Mouse (Mus musculus): ENCODE measurements at regions not wholly inside any gene's neighbourhood (a gene's known extent, or its start where the extent isn't known, plus 50 kb on each side); places are given as distances from the start of the nearest gene placed in this dataset.
A peak's percentile ranks its signal among the peaks of the same experiment; 100 is the strongest.
"Not testable (repeated sequence)": the region's sequence is repeated elsewhere in the genome, so short reads cannot be mapped to it uniquely, and the experiment has no call there.

GRCm38 (mm10) chr1:110336303-110336702 is 354.1 kb downstream of the Cdh7 start:
- DNase-seq (ENCODE audit: extremely low spot score in 1 of 2, low spot score in 2 of 2), result peak in 1 of 2 experiments; percentile 10

More at GRCm38 (mm10) chr1:110336303-110336702, 354.1 kb downstream of the Cdh7 start:
- intact Hi-C loops (cut with DNase I), result not testable (repeated sequence)
